Mouse (Mus musculus): ENCODE measurements around the gene Zdhhc18. TPM values are rescaled to one million over a fixed set of nuclear protein-coding genes. Genes with fewer than 3 reads are reported as not detected.
"Not testable (repeated sequence)": the region's sequence is repeated elsewhere in the genome, so short reads cannot be mapped to it uniquely, and the experiment has no call there.

Zdhhc18 gene
- polyA plus RNA-seq, 1 experiment from 2014 or later, result 3.0 TPM

- no peak overlapping the region for H3K27ac ChIP-seq
- peaks cover 16% of the 10 kb centered on the region for H3K4me1 ChIP-seq (replicated peaks; ENCODE audit: control insufficient read depth, insufficient read depth, low read length)
- DNase-seq (ENCODE audit: low spot score) (no peak), ATAC-seq (ENCODE audit: low FRiP score) (no peak)
- H3K4me3 ChIP-seq (replicated peaks; ENCODE audit: low read length), result no peak overlapping the region
- H3K9me3 ChIP-seq (ENCODE audit: control insufficient read depth, low read length), result no peaks in the 10 kb centered on the region
- peaks cover 6% of the 10 kb centered on the region; the same call in 1 of the 2 replicates for H3K36me3 ChIP-seq (replicated peaks; ENCODE audit: control insufficient read depth, insufficient read depth)
- no peaks in the 10 kb centered on the region for H3K27me3 ChIP-seq (ENCODE audit: control insufficient read depth, insufficient read depth, low read length)
- WGBS, result 48% methylated on average over 5 of the region's 5 CpGs
- no peak overlapping the region for H3K4me2 ChIP-seq (replicated peaks)
- H3K9ac ChIP-seq, result no peak overlapping the region
These were observed 8.0 kb upstream of the Zdhhc18 start for GRCm38 (mm10) chr4:133657829-133658458.

GRCm38 (mm10) chr4:133656997-133657396 lies 7.0 kb upstream of the Zdhhc18 start:
- WGBS, result 33% methylated on average over 4 of the region's 4 CpGs
- no peak overlapping the region for H3K4me3 ChIP-seq (replicated peaks; ENCODE audit: low read length)
- peaks cover 16% of the 10 kb centered on the region for H3K4me1 ChIP-seq (replicated peaks; ENCODE audit: control insufficient read depth, insufficient read depth, low read length)
- no peak for DNase-seq (ENCODE audit: low spot score)
- no peaks in the 10 kb centered on the region for H3K36me3 ChIP-seq (replicated peaks; ENCODE audit: control insufficient read depth, insufficient read depth)
- no peaks in the 10 kb centered on the region for H3K27me3 ChIP-seq (ENCODE audit: control insufficient read depth, insufficient read depth, low read length)
- no peak overlapping the region for H3K9ac ChIP-seq
- no peak overlapping the region for H3K4me2 ChIP-seq (replicated peaks)
- no peaks in the 10 kb centered on the region for H3K9me3 ChIP-seq (ENCODE audit: control insufficient read depth, low read length)
- no peak overlapping the region for H3K27ac ChIP-seq
- no peak for ATAC-seq (ENCODE audit: low FRiP score)

GRCm38 (mm10) chr4:133656294-133656693 lies 6.3 kb upstream of the Zdhhc18 start:
- no peaks in the 10 kb centered on the region for H3K27me3 ChIP-seq (ENCODE audit: control insufficient read depth, insufficient read depth, low read length)
- no peaks in the 10 kb centered on the region for H3K36me3 ChIP-seq (replicated peaks; ENCODE audit: control insufficient read depth, insufficient read depth)
- peaks cover 16% of the 10 kb centered on the region for H3K4me1 ChIP-seq (replicated peaks; ENCODE audit: control insufficient read depth, insufficient read depth, low read length)
- no peak overlapping the region for H3K27ac ChIP-seq
- H3K4me3 ChIP-seq (replicated peaks; ENCODE audit: low read length), result no peak overlapping the region
- no peak for DNase-seq (ENCODE audit: low spot score)
- WGBS, result 36% methylated on average over 4 of the region's 4 CpGs
- no peaks in the 10 kb centered on the region for H3K9me3 ChIP-seq (ENCODE audit: control insufficient read depth, low read length)
- no peak overlapping the region for H3K9ac ChIP-seq
- no peak for ATAC-seq (ENCODE audit: low FRiP score)
- H3K4me2 ChIP-seq (replicated peaks), result no peak overlapping the region

- 96% methylated on average over 5 of the region's 5 CpGs for WGBS
- not testable (repeated sequence) for ATAC-seq (ENCODE audit: low FRiP score); H3K36me3 ChIP-seq (replicated peaks; ENCODE audit: control insufficient read depth, insufficient read depth); H3K9me3 ChIP-seq (ENCODE audit: control insufficient read depth, low read length); H3K4me3 ChIP-seq (replicated peaks; ENCODE audit: low read length); H3K27ac ChIP-seq; H3K9ac ChIP-seq; H3K4me2 ChIP-seq (replicated peaks); H3K4me1 ChIP-seq (replicated peaks; ENCODE audit: control insufficient read depth, insufficient read depth, low read length); DNase-seq (ENCODE audit: low spot score); H3K27me3 ChIP-seq (ENCODE audit: control insufficient read depth, insufficient read depth, low read length)
These were observed 4.1 kb upstream of the Zdhhc18 start for GRCm38 (mm10) chr4:133654070-133654469.

- ATAC-seq (ENCODE audit: low FRiP score) (no peak), DNase-seq (ENCODE audit: low spot score) (no peak)
- Histone ChIP-seq H3K27ac (no peak overlapping the region), H3K9ac (no peak overlapping the region), H3K36me3 (replicated peaks; ENCODE audit: control insufficient read depth, insufficient read depth) (no peaks in the 10 kb centered on the region), H3K4me3 (replicated peaks; ENCODE audit: low read length) (no peak overlapping the region), H3K9me3 (ENCODE audit: control insufficient read depth, low read length) (no peaks in the 10 kb centered on the region), H3K27me3 (ENCODE audit: control insufficient read depth, insufficient read depth, low read length) (no peaks in the 10 kb centered on the region), H3K4me2 (replicated peaks) (no peak overlapping the region), H3K4me1 (replicated peaks; ENCODE audit: control insufficient read depth, insufficient read depth, low read length) (no peaks in the 10 kb centered on the region)
- WGBS, result 79% methylated on average over 10 of the region's 10 CpGs
These were observed 2.8 kb upstream of the Zdhhc18 start for GRCm38 (mm10) chr4:133652746-133653145.

GRCm38 (mm10) chr4:133651986-133652385 lies 2.0 kb upstream of the Zdhhc18 start:
- Histone ChIP-seq H3K4me1 (replicated peaks; ENCODE audit: control insufficient read depth, insufficient read depth, low read length) (no peaks in the 10 kb centered on the region), H3K4me2 (replicated peaks) (no peak overlapping the region), H3K9me3 (ENCODE audit: control insufficient read depth, low read length) (no peaks in the 10 kb centered on the region), H3K9ac (no peak overlapping the region), H3K27me3 (ENCODE audit: control insufficient read depth, insufficient read depth, low read length) (no peaks in the 10 kb centered on the region), H3K36me3 (replicated peaks; ENCODE audit: control insufficient read depth, insufficient read depth) (no peaks in the 10 kb centered on the region), H3K4me3 (replicated peaks; ENCODE audit: low read length) (no peak overlapping the region), H3K27ac (no peak overlapping the region)
- WGBS, result 75% methylated on average over 4 of the region's 4 CpGs
- ATAC-seq (ENCODE audit: low FRiP score) (no peak), DNase-seq (ENCODE audit: low spot score) (no peak)

- no peak for ATAC-seq (ENCODE audit: low FRiP score)
- no peak overlapping the region for H3K4me2 ChIP-seq (replicated peaks)
- H3K4me3 ChIP-seq (replicated peaks; ENCODE audit: low read length), result no peak overlapping the region
- WGBS, result 47% methylated on average over 10 of the region's 10 CpGs
- no peaks in the 10 kb centered on the region for H3K36me3 ChIP-seq (replicated peaks; ENCODE audit: control insufficient read depth, insufficient read depth)
- H3K9me3 ChIP-seq (ENCODE audit: control insufficient read depth, low read length), result no peaks in the 10 kb centered on the region
- H3K27ac ChIP-seq, result no peak overlapping the region
- no peak overlapping the region for H3K9ac ChIP-seq
- DNase-seq (ENCODE audit: low spot score), result no peak
- no peaks in the 10 kb centered on the region for H3K4me1 ChIP-seq (replicated peaks; ENCODE audit: control insufficient read depth, insufficient read depth, low read length)
- H3K27me3 ChIP-seq (ENCODE audit: control insufficient read depth, insufficient read depth, low read length), result no peaks in the 10 kb centered on the region
These were observed 1.5 kb upstream of the Zdhhc18 start for GRCm38 (mm10) chr4:133651445-133651844.

GRCm38 (mm10) chr4:133649464-133649863 lies 490 bp downstream of the Zdhhc18 start:
- not testable (repeated sequence) for H3K4me1 ChIP-seq (replicated peaks; ENCODE audit: control insufficient read depth, insufficient read depth, low read length); H3K27ac ChIP-seq; H3K27me3 ChIP-seq (ENCODE audit: control insufficient read depth, insufficient read depth, low read length); H3K9me3 ChIP-seq (ENCODE audit: control insufficient read depth, low read length); DNase-seq (ENCODE audit: low spot score); H3K36me3 ChIP-seq (replicated peaks; ENCODE audit: control insufficient read depth, insufficient read depth); H3K9ac ChIP-seq; ATAC-seq (ENCODE audit: low FRiP score)
- WGBS, result 87% methylated on average over 5 of the region's 5 CpGs
- H3K4me2 ChIP-seq (replicated peaks), result peak overlapping the region; percentile 38
- 0 out of 2 replicates have a peak overlapping the region, but pooled peaks have one; percentile 2 for H3K4me3 ChIP-seq (replicated peaks; ENCODE audit: low read length)

- WGBS, result 51% methylated on average over 21 of the region's 21 CpGs
- Histone ChIP-seq H3K27me3 (ENCODE audit: control insufficient read depth, insufficient read depth, low read length) (no peaks in the 10 kb centered on the region), H3K9ac (no peak overlapping the region), H3K27ac (no peak overlapping the region), H3K4me1 (replicated peaks; ENCODE audit: control insufficient read depth, insufficient read depth, low read length) (no peaks in the 10 kb centered on the region), H3K9me3 (ENCODE audit: control insufficient read depth, low read length) (no peaks in the 10 kb centered on the region), H3K4me3 (replicated peaks; ENCODE audit: low read length) (no peak overlapping the region), H3K36me3 (replicated peaks; ENCODE audit: control insufficient read depth, insufficient read depth) (no peaks in the 10 kb centered on the region), H3K4me2 (replicated peaks) (no peak overlapping the region)
- ATAC-seq (ENCODE audit: low FRiP score), result no peak
- no peak for DNase-seq (ENCODE audit: low spot score)
These were observed 4.3 kb downstream of the Zdhhc18 start for GRCm38 (mm10) chr4:133645680-133646079.

- ATAC-seq (ENCODE audit: low FRiP score) (no peak), DNase-seq (ENCODE audit: low spot score) (no peak)
- Histone ChIP-seq H3K4me3 (replicated peaks; ENCODE audit: low read length) (no peak overlapping the region), H3K9me3 (ENCODE audit: control insufficient read depth, low read length) (no peaks in the 10 kb centered on the region), H3K4me2 (replicated peaks) (no peak overlapping the region), H3K27ac (no peak overlapping the region), H3K9ac (no peak overlapping the region), H3K27me3 (ENCODE audit: control insufficient read depth, insufficient read depth, low read length) (no peaks in the 10 kb centered on the region), H3K4me1 (replicated peaks; ENCODE audit: control insufficient read depth, insufficient read depth, low read length) (no peaks in the 10 kb centered on the region), H3K36me3 (replicated peaks; ENCODE audit: control insufficient read depth, insufficient read depth) (no peaks in the 10 kb centered on the region)
- 86% methylated on average over 3 of the region's 3 CpGs for WGBS
These were observed 4.8 kb downstream of the Zdhhc18 start for GRCm38 (mm10) chr4:133645195-133645594.

All from hindbrain, embryonic 14.5 days (tissue).